Mouse (Mus musculus): ENCODE data around the gene Olfr1215.
"Not testable (repeated sequence)": the region's sequence is repeated elsewhere in the genome, so short reads cannot be mapped to it uniquely, and the experiment has no call there.

The Olfr1215 gene

GRCm38 (mm10) chr2:89006873-89007272 is at the start of gene Olfr1215:
Olfr1215 (minus strand) TSS chr2:89006973.
- no peak for DNase-seq (ENCODE audit: low spot score in 2 of 2)

DNA sequence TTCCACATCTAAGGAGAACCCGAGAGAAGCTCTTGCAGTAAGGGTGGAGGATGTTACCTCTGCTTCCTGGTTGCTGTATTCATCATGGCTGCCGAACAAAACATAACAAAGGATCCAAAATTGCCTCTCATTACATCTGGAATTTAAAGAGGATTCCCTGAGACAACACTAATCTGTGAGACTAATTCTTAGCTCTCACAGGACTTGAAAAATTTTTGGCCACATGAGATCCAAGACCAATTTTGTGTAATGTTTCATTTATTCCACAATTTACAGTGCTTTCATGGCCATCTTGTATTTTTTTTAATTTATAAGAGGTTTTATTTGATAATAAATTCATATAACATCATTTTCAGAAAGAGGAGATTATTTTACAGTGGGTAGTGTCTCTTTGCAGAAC is 25.2 kb upstream of the Olfr1215 start, which contains the start of gene Olfr1217:
TSS of gene Olfr1217 (minus strand) at position 101 of the 400 bp plus-strand sequence.
- no peak for DNase-seq (ENCODE audit: low spot score in 2 of 2)

DNA sequence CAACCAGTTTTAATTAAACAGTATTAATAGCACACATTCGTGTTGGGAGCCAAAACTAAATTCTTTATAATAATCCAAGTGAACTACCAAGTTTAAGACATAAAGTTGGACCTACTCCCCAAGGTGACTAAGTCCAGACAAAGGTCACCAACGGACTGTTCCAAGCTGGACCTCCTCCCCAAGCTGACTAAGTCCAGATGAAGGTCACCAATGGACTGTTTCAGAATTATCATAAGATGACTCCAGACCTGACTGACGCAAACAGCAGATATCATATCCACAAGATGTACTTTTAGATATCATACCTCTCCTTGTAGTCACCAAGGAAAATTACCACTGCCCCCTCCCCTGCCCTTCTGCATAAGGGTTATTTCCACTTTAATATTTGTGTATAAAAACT is 14.7 kb upstream of the Olfr1215 start:
- not testable (repeated sequence) for DNase-seq (ENCODE audit: low spot score in 2 of 2)

DNA sequence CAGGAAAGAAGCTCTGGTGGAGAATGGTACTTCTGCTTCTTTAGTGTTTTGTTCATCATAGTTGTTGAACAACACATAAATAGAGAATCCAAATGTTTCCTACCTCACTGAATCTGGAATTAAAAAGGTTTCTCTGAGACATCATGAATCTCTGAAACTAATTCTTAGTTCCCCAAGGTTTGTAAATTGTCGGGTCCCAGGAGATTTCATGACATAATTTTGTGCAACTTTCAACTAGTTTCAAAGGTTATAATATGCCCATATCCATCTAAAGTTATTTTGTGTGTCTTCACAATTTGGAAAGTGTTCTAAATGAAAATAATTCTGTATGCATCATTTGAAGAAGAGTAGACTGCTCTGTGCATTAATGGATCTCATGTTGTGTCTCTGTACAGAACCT is 11.5 kb upstream of the Olfr1215 start, which contains the start of gene Olfr1216:
TSS of gene Olfr1216 (minus strand) at position 101 of the 400 bp plus-strand sequence.
- DNase-seq (ENCODE audit: low spot score in 2 of 2) = no peak

GRCm38 (mm10) chr2:88992553-88992952 is 14.2 kb downstream of the Olfr1215 start, which contains the start of gene Olfr1214:
Olfr1214 (minus strand) TSS chr2:88992653.
- no peak for DNase-seq (ENCODE audit: low spot score in 2 of 2)

DNA sequence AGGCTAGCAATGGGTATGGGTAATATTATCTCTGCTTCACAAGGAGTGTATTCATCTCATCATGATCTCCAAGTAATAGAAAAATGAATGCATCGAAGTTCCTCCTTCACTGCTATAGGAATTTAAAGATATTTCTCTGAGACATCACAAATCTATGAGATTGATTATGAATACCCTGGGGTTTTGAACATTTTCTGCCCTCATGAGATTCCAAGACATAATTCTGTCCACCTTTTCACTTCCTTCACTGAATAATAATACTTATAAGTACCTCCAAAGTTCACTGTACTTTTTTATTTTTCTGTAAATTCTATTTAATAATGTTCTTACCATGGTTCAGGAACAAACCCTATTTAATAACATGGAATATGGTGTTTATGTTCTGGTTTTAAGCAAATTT is 26.6 kb downstream of the Olfr1215 start, which contains the start of gene Gm13762:
TSS of gene Gm13762 (minus strand) at position 101 of the 400 bp plus-strand sequence.
- no peak for DNase-seq (ENCODE audit: low spot score in 2 of 2)

- DNase-seq (ENCODE audit: low spot score in 2 of 2) = no peak
Observed at GRCm38 (mm10) chr2:88953669-88954068, 53.1 kb downstream of the Olfr1215 start, which contains the start of gene Olfr1212. Olfr1212 (plus strand) TSS chr2:88953969.
